Mouse (Mus musculus): ENCODE measurements around the gene Olfr44. TPM values are rescaled to one million over a fixed set of nuclear protein-coding genes. Genes with fewer than 3 reads are reported as not detected.
A peak's percentile ranks its signal among the peaks of the same experiment; 100 is the strongest.

Gene Olfr44
- polyA plus RNA-seq (2015; fragmentation: Nextera tagmentation; extraction: Ambion mirVana): not detected in 2 replicates

DNA sequence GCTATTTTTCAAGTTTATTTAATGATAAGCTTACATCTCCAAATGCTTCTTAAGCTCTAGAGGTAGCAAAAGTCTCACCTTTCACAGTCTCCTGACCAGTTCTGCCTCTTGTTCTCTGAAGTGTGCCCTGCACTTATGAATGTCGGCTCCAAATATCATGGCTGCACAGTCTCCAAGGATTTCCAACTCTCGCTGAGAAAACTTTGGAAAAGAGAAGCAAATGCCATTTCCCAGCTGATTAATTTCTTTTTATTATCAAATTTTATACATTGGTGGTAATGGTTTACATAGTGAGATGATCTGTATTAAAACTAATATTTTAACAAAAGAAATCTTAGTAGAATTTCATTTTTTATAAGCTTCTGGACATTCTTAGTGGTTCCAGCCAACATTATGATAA lies at the start of gene Olfr44:
Olfr44 (minus strand) TSS at position 101 of the 400 bp plus-strand sequence.
- Histone ChIP-seq H3K27ac (replicated peaks) (no peak within 1 kb of the TSS), H3K4me3 (replicated peaks) (no peak within 1 kb of the TSS), H3K4me2 (no peak within 1 kb of the TSS), H3K36me3 (no peaks in the 10 kb centered on the region), H3K9ac (replicated peaks) (no peak within 1 kb of the TSS), H3K9me3 (replicated peaks) (no peaks in the 10 kb centered on the region), H3K4me1 (no peaks in the 10 kb centered on the region), H3K27me3 (replicated peaks) (no peaks in the 10 kb centered on the region)
- no peak for ATAC-seq (ENCODE audit: low FRiP score)
- 95% methylated on average over 2 of the region's 2 CpGs for WGBS

DNA sequence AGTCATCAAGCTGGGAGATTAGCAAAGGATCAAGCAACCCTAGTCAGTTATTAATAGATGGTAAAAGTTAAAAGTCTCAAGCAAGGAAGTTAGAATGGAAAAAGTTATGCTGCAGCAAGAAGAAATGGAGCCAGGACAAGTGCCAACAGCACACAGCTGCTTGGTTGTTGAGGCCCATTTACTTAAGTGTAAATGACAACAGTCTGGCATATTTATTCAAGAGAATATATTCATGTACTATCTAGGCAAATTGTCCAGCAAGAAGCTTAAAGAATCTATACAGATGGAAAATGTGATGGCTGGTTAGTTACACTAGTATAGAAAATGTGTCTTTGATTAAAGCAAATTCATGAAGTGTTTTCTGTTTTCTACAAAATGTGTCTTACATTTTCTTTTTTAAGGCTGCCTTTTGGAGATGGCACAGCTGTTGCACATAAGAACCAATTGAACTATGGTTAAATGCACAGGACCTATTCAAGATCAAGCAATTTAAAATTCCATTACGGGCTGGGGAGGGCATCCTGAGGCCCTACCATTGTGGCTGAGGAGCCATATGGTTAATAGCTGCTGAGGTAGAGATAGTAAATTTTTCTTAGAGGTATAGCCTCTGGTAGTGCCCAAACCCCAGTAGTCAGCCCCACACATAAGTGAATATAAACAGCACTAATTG lies 30.0 kb upstream of the Olfr44 start:
- H3K4me1 ChIP-seq: no peaks in the 10 kb centered on the region
- WGBS: 43% methylated on average over 1 of the region's 1 CpGs
- no peak overlapping the region for H3K9ac ChIP-seq (replicated peaks)
- no peak for ATAC-seq (ENCODE audit: low FRiP score)
- no peak overlapping the region for H3K4me2 ChIP-seq
- no peak overlapping the region for H3K4me3 ChIP-seq (replicated peaks)
- H3K27ac ChIP-seq (replicated peaks): no peak overlapping the region
- H3K9me3 ChIP-seq (replicated peaks): no peaks in the 10 kb centered on the region
- H3K36me3 ChIP-seq: no peaks in the 10 kb centered on the region
- H3K27me3 ChIP-seq (replicated peaks): no peaks in the 10 kb centered on the region

DNA sequence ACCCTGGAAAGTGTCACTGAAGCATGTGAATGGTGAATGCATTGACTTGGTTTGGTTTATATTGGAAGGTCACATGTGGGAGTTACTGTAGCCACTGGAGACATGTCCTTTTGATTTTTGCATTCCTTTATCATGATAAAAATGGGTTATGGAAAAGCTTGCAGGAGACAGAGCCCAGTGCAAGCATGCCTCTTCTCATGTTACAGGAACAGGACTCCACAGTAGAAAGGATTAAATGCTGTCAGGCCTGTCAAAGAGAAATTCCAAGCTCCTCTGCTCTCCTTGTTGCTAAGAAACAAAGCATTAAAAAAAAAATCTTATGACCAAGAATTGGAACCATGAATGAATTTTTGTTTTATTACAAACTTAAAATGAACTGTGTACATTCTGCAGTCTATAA lies 24.8 kb upstream of the Olfr44 start:
- Histone ChIP-seq H3K27me3 (replicated peaks) (no peaks in the 10 kb centered on the region), H3K9me3 (replicated peaks) (no peaks in the 10 kb centered on the region), H3K36me3 (no peaks in the 10 kb centered on the region), H3K4me2 (no peak overlapping the region), H3K4me1 (no peaks in the 10 kb centered on the region), H3K27ac (replicated peaks) (no peak overlapping the region), H3K4me3 (replicated peaks) (no peak overlapping the region), H3K9ac (replicated peaks) (no peak overlapping the region)
- ATAC-seq (ENCODE audit: low FRiP score): no peak

DNA sequence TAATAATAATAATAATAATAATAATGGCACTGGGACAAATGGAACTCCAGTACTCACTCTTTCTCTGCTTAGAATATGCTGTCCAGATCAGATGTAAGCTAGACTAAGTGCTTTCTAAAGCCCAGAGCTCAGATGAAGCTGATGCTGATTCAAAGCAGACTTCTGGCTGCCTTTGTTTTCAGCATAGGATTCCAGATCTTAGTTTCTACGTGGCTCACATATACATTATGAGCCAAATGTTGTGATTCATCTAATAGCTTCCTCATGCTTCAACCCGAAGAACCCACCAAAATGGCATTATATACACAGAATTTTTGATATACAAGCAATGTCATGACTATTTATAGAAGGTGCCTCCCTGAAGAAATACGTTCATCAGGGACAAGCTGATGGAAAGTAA lies 21.7 kb upstream of the Olfr44 start, which contains the start of gene Olfr957:
Olfr957 (minus strand) TSS at position 279 of the 400 bp plus-strand sequence.
- Histone ChIP-seq H3K4me3 (replicated peaks) (no peak within 1 kb of the TSS), H3K4me2 (no peak within 1 kb of the TSS), H3K27ac (replicated peaks) (no peak within 1 kb of the TSS), H3K4me1 (no peaks in the 10 kb centered on the region), H3K9ac (replicated peaks) (no peak within 1 kb of the TSS), H3K36me3 (no peaks in the 10 kb centered on the region), H3K27me3 (replicated peaks) (no peaks in the 10 kb centered on the region), H3K9me3 (replicated peaks) (no peaks in the 10 kb centered on the region)
- no peak for ATAC-seq (ENCODE audit: low FRiP score)
- WGBS: 84% methylated on average over 3 of the region's 3 CpGs

DNA sequence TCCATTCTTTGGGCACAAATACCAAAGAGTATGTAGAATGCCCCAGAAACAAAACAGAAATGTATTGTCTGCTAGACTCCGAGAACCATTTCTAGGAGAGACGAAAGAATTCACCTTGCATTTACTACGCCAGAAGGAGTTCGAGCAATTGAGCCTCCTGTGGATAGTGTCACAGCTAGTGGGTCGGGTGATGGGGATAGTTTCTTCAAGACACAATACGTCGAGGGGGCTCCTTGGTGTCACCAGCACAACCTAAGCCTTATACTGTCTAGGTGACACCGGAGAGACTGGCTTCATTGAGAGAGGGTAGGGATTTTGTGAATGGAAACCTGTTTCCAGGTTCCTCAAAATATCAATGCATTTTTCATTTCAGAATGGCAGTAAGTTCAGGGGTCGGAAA lies 15.6 kb upstream of the Olfr44 start:
- Histone ChIP-seq H3K36me3 (no peaks in the 10 kb centered on the region), H3K4me3 (replicated peaks) (no peak overlapping the region), H3K27me3 (replicated peaks) (no peaks in the 10 kb centered on the region), H3K4me2 (no peak overlapping the region), H3K9me3 (replicated peaks) (no peaks in the 10 kb centered on the region), H3K27ac (replicated peaks) (no peak overlapping the region), H3K9ac (replicated peaks) (no peak overlapping the region), H3K4me1 (no peaks in the 10 kb centered on the region)
- ATAC-seq (ENCODE audit: low FRiP score): 0 out of 2 replicates have a peak, but pooled peaks have one; percentile 57
- 82% methylated on average over 9 of the region's 9 CpGs for WGBS

DNA sequence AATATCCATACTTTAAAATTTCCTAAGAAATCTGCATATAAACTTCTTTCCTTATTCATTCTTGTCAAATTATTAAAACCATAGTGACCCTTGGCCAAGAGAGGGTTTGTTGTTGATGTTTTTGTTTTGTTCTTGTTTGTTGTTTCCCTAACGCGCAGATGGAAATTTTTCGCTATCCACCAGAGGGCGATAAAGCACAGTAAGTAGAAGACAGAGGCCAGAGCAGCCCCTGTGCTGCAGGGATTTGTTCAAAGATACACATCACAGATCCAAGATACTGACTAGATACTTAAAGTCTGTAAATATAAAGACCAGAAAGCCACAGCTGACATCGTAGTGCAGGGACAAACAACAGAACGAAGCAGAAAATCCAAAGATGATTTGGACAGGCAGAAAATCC lies 15.2 kb upstream of the Olfr44 start:
- Histone ChIP-seq H3K4me3 (replicated peaks) (no peak overlapping the region), H3K9ac (replicated peaks) (no peak overlapping the region), H3K4me2 (no peak overlapping the region), H3K36me3 (no peaks in the 10 kb centered on the region), H3K4me1 (no peaks in the 10 kb centered on the region), H3K27ac (replicated peaks) (no peak overlapping the region), H3K27me3 (replicated peaks) (no peaks in the 10 kb centered on the region), H3K9me3 (replicated peaks) (no peaks in the 10 kb centered on the region)
- ATAC-seq (ENCODE audit: low FRiP score): peak; percentile 85; the same call in 1 of the 2 replicates
- 9% methylated on average over 6 of the region's 6 CpGs for WGBS

DNA sequence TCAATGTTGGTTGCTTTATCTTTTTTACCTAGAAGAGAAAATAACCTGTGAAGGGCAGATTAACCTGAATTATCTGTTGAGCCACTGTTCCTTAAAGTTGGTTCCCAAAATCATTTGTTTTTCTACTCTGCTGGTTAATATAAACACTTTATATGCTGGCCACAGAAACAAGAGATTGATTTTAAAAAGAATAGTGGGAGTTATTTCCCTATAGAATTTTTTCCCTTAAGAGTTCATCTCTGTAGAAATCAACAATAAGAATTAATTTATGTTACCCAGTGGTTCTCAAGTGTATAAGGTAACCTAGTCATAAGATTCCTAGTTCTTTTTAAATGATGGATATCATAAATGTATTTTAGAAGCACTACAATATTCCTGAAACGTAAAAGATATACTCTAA lies 22.0 kb downstream of the Olfr44 start, which contains the start of gene Olfr955:
Olfr955 (minus strand) TSS at position 101 of the 400 bp plus-strand sequence.
- Histone ChIP-seq H3K27me3 (replicated peaks) (no peaks in the 10 kb centered on the region), H3K9me3 (replicated peaks) (no peaks in the 10 kb centered on the region)
- WGBS: 54% methylated on average over 1 of the region's 1 CpGs

DNA sequence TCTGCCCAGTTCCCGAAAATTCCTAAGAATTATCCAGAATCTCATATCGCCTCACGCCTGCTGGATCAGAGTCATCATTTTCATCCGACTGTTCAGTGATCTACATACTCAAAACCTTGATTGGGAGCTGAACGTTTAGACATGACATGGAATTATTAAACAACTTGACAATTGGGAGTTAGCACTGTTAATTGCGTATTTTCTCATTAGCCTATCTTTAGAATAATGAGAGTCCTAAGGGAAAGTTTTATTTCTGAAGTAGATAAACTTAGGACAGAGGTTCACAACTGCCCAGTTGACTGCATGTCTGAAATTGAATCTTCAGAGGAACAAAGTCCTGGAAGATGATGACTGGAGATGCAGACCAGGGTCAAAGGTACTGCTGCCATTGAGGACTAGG lies 37.4 kb downstream of the Olfr44 start, which contains the start of gene Olfr954:
Olfr954 (plus strand) TSS at position 301 of the 400 bp plus-strand sequence.
- no peak within 1 kb of the TSS for H3K4me2 ChIP-seq
- ATAC-seq (ENCODE audit: low FRiP score): no peak
- WGBS: 90% methylated on average over 6 of the region's 6 CpGs
- no peaks in the 10 kb centered on the region for H3K27me3 ChIP-seq (replicated peaks)
- H3K9me3 ChIP-seq (replicated peaks): no peaks in the 10 kb centered on the region
- no peak within 1 kb of the TSS for H3K4me3 ChIP-seq (replicated peaks)
- H3K9ac ChIP-seq (replicated peaks): no peak within 1 kb of the TSS
- H3K36me3 ChIP-seq: no peaks in the 10 kb centered on the region
- H3K4me1 ChIP-seq: no peaks in the 10 kb centered on the region
- H3K27ac ChIP-seq (replicated peaks): no peak within 1 kb of the TSS

More for the DNA sequence above, 22.0 kb downstream of the Olfr44 start, which contains the start of gene Olfr955:
- Histone ChIP-seq H3K9ac (replicated peaks) (no peak within 1 kb of the TSS), H3K4me1 (no peaks in the 10 kb centered on the region), H3K27ac (replicated peaks) (no peak within 1 kb of the TSS), H3K4me2 (no peak within 1 kb of the TSS), H3K36me3 (no peaks in the 10 kb centered on the region), H3K4me3 (replicated peaks) (no peak within 1 kb of the TSS)
- no peak for ATAC-seq (ENCODE audit: low FRiP score)

Other genes with a start within 250 kb of the Olfr44 start
- gene Olfr1537, start 244.0 kb downstream of the Olfr44 start, polyA plus RNA-seq (2015; fragmentation: Nextera tagmentation; extraction: Ambion mirVana): not detected in 2 replicates
- gene Olfr945, start 217.2 kb downstream of the Olfr44 start, polyA plus RNA-seq (2015; fragmentation: Nextera tagmentation; extraction: Ambion mirVana): not detected in 2 replicates
- not detected in 2 replicates for gene Olfr948, start 167.9 kb downstream of the Olfr44 start, polyA plus RNA-seq (2015; fragmentation: Nextera tagmentation; extraction: Ambion mirVana)
- gene Olfr951, start 106.6 kb downstream of the Olfr44 start, polyA plus RNA-seq (2015; fragmentation: Nextera tagmentation; extraction: Ambion mirVana): not detected in 2 replicates
- gene Olfr952, start 66.8 kb downstream of the Olfr44 start, polyA plus RNA-seq (2015; fragmentation: Nextera tagmentation; extraction: Ambion mirVana): not detected in 2 replicates
- gene Olfr954, start 37.3 kb downstream of the Olfr44 start, polyA plus RNA-seq (2015; fragmentation: Nextera tagmentation; extraction: Ambion mirVana): not detected in 2 replicates
- gene Olfr955, start 22.1 kb downstream of the Olfr44 start, polyA plus RNA-seq (2015; fragmentation: Nextera tagmentation; extraction: Ambion mirVana): not detected in 2 replicates
- gene Olfr957, start 21.8 kb upstream of the Olfr44 start, polyA plus RNA-seq (2015; fragmentation: Nextera tagmentation; extraction: Ambion mirVana): not detected in 2 replicates
- gene Olfr958, start 60.1 kb upstream of the Olfr44 start, polyA plus RNA-seq (2015; fragmentation: Nextera tagmentation; extraction: Ambion mirVana): not detected in 2 replicates
- 0.05 TPM in 1 of 2 replicates, not detected in the other for gene Olfr959, start 81.6 kb upstream of the Olfr44 start, polyA plus RNA-seq (2015; fragmentation: Nextera tagmentation; extraction: Ambion mirVana)
- gene AW551984, start 110.4 kb upstream of the Olfr44 start, polyA plus RNA-seq (2015; fragmentation: Nextera tagmentation; extraction: Ambion mirVana): 169 and 187 TPM in 2 replicates
- not detected in 2 replicates for gene Olfr148, start 116.7 kb upstream of the Olfr44 start, polyA plus RNA-seq (2015; fragmentation: Nextera tagmentation; extraction: Ambion mirVana)
- not detected in 2 replicates for gene Olfr960, start 127.4 kb upstream of the Olfr44 start, polyA plus RNA-seq (2015; fragmentation: Nextera tagmentation; extraction: Ambion mirVana)
- gene Olfr961, start 151.1 kb upstream of the Olfr44 start, polyA plus RNA-seq (2015; fragmentation: Nextera tagmentation; extraction: Ambion mirVana): not detected in 2 replicates
- gene Olfr963, start 173.2 kb upstream of the Olfr44 start, polyA plus RNA-seq (2015; fragmentation: Nextera tagmentation; extraction: Ambion mirVana): not detected in 2 replicates
- not detected in 2 replicates for gene Olfr149, start 213.1 kb upstream of the Olfr44 start, polyA plus RNA-seq (2015; fragmentation: Nextera tagmentation; extraction: Ambion mirVana)
- gene Olfr965, start 217.4 kb upstream of the Olfr44 start, polyA plus RNA-seq (2015; fragmentation: Nextera tagmentation; extraction: Ambion mirVana): not detected in 2 replicates
- gene Olfr150, start 237.0 kb upstream of the Olfr44 start, polyA plus RNA-seq (2015; fragmentation: Nextera tagmentation; extraction: Ambion mirVana): not detected in 2 replicates